Mouse (Mus musculus) cerebellum, adult 2 months (tissue): ENCODE results near the gene Ilk.

Source experiments
- CTCF ChIP-seq: fragments of 200-500 bp; IDR thresholded peaks from 2 replicates; pipeline ENCODE4 v1.5.1; 2011; ENCODE audit warnings: low read depth, mild to moderate bottlenecking, control low read depth, low read length, moderate library complexity, borderline replicate concordance; ENCODE audit not compliant: insufficient read depth
- POLR2A ChIP-seq: fragments of 200-500 bp; IDR thresholded peaks from 2 replicates; pipeline ENCODE4 v1.6.1; 2011; ENCODE audit warnings: low read length, control low read depth, borderline replicate concordance; ENCODE audit not compliant: insufficient read depth

DNA sequence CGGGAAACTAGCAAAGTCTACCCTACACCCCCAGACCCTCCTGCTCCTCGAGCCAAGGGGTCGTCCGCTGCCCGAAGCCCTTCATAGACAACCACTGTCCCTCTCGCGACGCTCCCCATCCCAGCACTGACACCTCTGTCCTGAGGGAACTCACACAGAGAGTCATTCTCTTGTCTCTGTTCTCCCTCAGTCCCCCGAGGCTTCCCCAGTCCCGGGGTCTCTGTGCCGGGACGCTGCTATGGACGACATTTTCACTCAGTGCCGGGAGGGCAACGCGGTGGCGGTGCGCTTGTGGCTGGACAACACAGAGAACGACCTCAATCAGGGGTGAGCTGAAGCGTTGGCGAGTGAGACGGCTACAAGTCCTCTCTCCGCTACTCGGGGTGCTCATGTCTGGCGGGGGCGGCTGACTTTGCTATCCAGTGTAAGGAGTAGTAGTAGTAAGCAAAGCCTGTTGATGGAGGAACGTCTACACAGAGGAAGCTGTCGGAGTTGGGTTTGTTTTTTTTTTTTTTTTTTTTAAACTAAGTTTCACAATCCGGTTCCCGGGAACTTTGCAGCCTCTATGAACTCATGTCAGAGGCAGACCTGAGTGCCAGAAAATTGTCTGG lies 624 bp downstream of the Ilk start, which contains the start of gene Rrp8:
- TF ChIP-seq CTCF (no peak), POLR2A (no peak)
